Mouse (Mus musculus) limb, embryonic 11.5 days (tissue): Measurements from ENCODE around the gene Srgap1. TPM values are rescaled to one million over a fixed set of nuclear protein-coding genes. Genes with fewer than 3 reads are reported as not detected.
A peak's percentile ranks its signal among the peaks of the same experiment; 100 is the strongest.

Experiments
- ATAC-seq: fragments of 200-750 bp; cut with Nextera tagmentation; 2 replicates; pipeline ENCODE4 v1.8.0; 2017; ENCODE audit warnings: low read depth; ENCODE audit not compliant: insufficient number of reproducible peaks, low FRiP score, low TSS enrichment
- DNase-seq: peaks from one replicate; pipeline ENCODE4 v3.0.0-alpha.2; 2015; ENCODE audit warnings: low spot score
- H3K27ac ChIP-seq: fragments of 300-500 bp; sonication (generic); replicated peaks from 2 replicates; pipeline ENCODE4 v1.5.1; 2014; ENCODE audit warnings: low read depth, mild to moderate bottlenecking, low read length
- H3K27me3 ChIP-seq: fragments of 300-500 bp; sonication (generic); 2 replicates; pipeline ENCODE4 v1.6.1; 2014; ENCODE audit warnings: mild to moderate bottlenecking, low read length, mixed read lengths; ENCODE audit not compliant: control insufficient read depth, insufficient read depth
- H3K36me3 ChIP-seq: fragments of 300-500 bp; sonication (generic); 2 replicates; pipeline ENCODE4 v1.6.1; 2014; ENCODE audit warnings: mild to moderate bottlenecking, low read length, moderate library complexity, mixed read lengths; ENCODE audit not compliant: control insufficient read depth, insufficient read depth
- H3K4me1 ChIP-seq: fragments of 300-500 bp; sonication (generic); 2 replicates; pipeline ENCODE4 v1.6.1; 2014; ENCODE audit warnings: low read length, mixed read lengths; ENCODE audit not compliant: control insufficient read depth, insufficient read depth
- H3K4me2 ChIP-seq: fragments of 300-500 bp; sonication (generic); 2 replicates; pipeline ENCODE4 v1.6.1; 2014; ENCODE audit warnings: low read depth, mild to moderate bottlenecking, moderate library complexity; ENCODE audit not compliant: severe bottlenecking
- H3K4me3 ChIP-seq: fragments of 300-500 bp; sonication (generic); 2 replicates; pipeline ENCODE4 v1.5.1; 2014; ENCODE audit warnings: low read depth, low read length
- H3K9ac ChIP-seq: fragments of 300-500 bp; sonication (generic); 2 replicates; pipeline ENCODE4 v1.6.1; 2014; ENCODE audit warnings: mild to moderate bottlenecking, low read length
- H3K9me3 ChIP-seq: fragments of 300-500 bp; sonication (generic); 2 replicates; pipeline ENCODE4 v1.6.1; 2016; ENCODE audit warnings: low read length; ENCODE audit not compliant: control insufficient read depth
- WGBS: fragments of 180-500 bp; shearing (Covaris S2); extraction: QIAGEN DNeasy Blood & Tissue Kit; methylation state at CpG from one replicate; pipeline ENCODE4 v1.1.7; 2014; 5-methylcytosine and 5-hydroxymethylcytosine counted together
- polyA plus RNA-seq: library from polyadenylated mRNA; unstranded; fragments of >200 nt; fragmentation: Nextera tagmentation; extraction: Ambion mirVana; gene quantifications from 2 replicates; pipeline ENCODE4 v1.2.1, GENCODE M21; 2014

The Srgap1 gene
- polyA plus RNA-seq, 1 experiment from 2014 or later, result 6.1 TPM

DNA sequence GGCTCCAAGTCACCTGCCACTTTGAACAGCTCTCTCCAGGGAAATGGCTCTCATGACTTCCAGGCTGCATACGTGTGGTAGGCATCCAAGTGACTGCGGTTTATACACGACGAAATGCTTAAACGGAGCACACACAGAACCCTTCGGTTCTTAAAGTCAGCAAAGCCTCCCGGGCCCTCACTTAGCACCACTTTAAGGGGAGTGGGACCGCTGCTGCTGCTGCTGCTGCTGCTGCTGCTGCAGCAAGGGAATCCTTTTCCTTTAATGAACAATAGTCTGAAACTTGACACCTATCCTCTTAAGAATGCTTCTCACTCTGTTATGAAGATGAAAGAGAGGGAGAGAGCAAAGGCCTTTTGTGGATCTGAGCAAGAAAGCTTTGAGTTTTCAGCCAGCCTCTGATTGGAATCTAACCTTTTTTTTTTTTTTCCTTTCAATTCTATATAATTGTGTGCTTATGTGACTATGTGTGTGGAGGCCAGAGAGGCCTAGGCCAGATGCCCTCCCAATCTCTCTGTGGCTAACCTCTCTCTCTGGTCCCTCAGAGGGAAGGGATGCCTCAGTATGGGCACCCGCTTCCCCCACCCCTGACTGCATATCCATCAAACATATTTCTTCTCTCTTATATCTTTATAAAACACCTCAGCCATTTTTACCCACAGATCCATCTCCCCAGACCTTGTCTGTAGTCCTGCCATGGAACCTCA lies 161.4 kb downstream of the Srgap1 start:
- no peaks in the 10 kb centered on the region for H3K9me3 ChIP-seq
- DNase-seq, result no peak
- H3K4me2 ChIP-seq, result no peak overlapping the region
- no peak for ATAC-seq
- no peaks in the 10 kb centered on the region for H3K27me3 ChIP-seq
- H3K4me1 ChIP-seq, result peaks cover 20% of the 10 kb centered on the region
- no peak overlapping the region for H3K9ac ChIP-seq
- no peak overlapping the region for H3K27ac ChIP-seq
- H3K4me3 ChIP-seq, result no peak overlapping the region
- no peaks in the 10 kb centered on the region for H3K36me3 ChIP-seq
- 23% methylated on average over 9 of the region's 9 CpGs for WGBS

DNA sequence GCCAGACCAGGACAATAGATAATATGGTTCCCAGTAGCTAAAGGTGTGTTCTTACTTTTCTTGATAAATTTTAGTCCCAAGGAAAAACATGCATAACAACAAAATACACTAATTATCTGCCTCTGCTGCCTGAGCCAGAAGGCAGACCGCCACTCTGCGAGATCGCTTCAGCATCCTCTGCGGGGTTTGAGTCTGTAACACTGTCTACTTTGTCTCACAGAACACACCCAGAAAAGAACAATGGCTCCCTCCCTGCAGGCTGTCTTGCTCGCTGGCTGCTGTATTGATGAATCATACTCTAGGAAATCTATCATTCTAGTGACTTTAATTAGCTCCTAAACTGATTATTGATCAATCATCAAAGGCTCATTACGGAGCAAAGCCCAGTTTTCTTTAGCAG lies 164.7 kb downstream of the Srgap1 start:
- no peak for DNase-seq
- no peak overlapping the region for H3K27ac ChIP-seq
- no peak overlapping the region for H3K4me3 ChIP-seq
- H3K36me3 ChIP-seq, result no peaks in the 10 kb centered on the region
- H3K9me3 ChIP-seq, result no peaks in the 10 kb centered on the region
- H3K4me2 ChIP-seq, result no peak overlapping the region
- 61% methylated on average over 6 of the region's 6 CpGs for WGBS
- no peaks in the 10 kb centered on the region for H3K27me3 ChIP-seq
- H3K9ac ChIP-seq, result no peak overlapping the region
- H3K4me1 ChIP-seq, result peaks cover 30% of the 10 kb centered on the region
- no peak for ATAC-seq

- DNase-seq (no peak), ATAC-seq (no peak)
- Histone ChIP-seq H3K27ac (no peak overlapping the region), H3K36me3 (no peaks in the 10 kb centered on the region), H3K9me3 (no peaks in the 10 kb centered on the region), H3K9ac (no peak overlapping the region), H3K4me2 (no peak overlapping the region), H3K4me3 (no peak overlapping the region), H3K27me3 (no peaks in the 10 kb centered on the region), H3K4me1 (peaks cover 11% of the 10 kb centered on the region; the same call in 1 of the 2 replicates)
- 38% methylated on average over 7 of the region's 7 CpGs for whole genome bisulfite sequencing
These were observed 168.3 kb downstream of the Srgap1 start for GRCm38 (mm10) chr10:121878855-121879254.

GRCm38 (mm10) chr10:121877906-121878305 lies 169.2 kb downstream of the Srgap1 start:
- H3K9ac ChIP-seq, result no peak overlapping the region
- WGBS, result 53% methylated on average over 9 of the region's 9 CpGs
- DNase-seq (peak; percentile 36), ATAC-seq (peak; percentile 66; the same call in 1 of the 2 replicates)
- peak overlapping the region; percentile 39; the same call in 1 of the 2 replicates for H3K27ac ChIP-seq
- peaks cover 17% of the 10 kb centered on the region for H3K4me1 ChIP-seq
- no peaks in the 10 kb centered on the region for H3K27me3 ChIP-seq
- no peaks in the 10 kb centered on the region for H3K36me3 ChIP-seq
- no peaks in the 10 kb centered on the region for H3K9me3 ChIP-seq
- no peak overlapping the region for H3K4me3 ChIP-seq
- no peak overlapping the region for H3K4me2 ChIP-seq

DNA sequence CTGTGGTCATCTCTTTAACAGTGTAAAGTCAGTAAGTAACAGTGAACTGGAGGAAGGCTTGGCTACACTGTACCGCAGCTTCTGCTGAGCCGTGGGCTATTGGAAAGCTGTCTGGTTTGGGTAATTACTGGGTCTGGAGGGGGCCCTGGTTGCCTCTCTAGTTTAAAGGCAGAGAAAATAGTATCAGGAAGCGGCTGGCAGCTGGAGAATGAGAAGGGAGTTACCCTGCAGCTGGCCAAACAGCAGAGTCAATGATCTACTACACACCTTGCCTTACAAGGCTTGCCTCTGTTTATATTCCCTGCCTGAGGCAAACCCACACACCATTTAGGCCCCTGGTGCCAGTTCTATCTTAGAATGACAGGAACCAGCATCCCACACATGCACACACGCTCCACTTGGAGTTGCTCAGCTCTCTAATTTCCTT lies 174.0 kb downstream of the Srgap1 start:
- 20% methylated on average over 4 of the region's 4 CpGs for WGBS
- Histone ChIP-seq H3K4me3 (no peak overlapping the region), H3K9me3 (no peaks in the 10 kb centered on the region), H3K4me2 (no peak overlapping the region), H3K36me3 (peaks cover 2% of the 10 kb centered on the region; the same call in 1 of the 2 replicates), H3K27ac (peak overlapping the region; percentile 36), H3K27me3 (no peaks in the 10 kb centered on the region), H3K4me1 (peaks cover 16% of the 10 kb centered on the region), H3K9ac (no peak overlapping the region)
- peak; percentile 59 for DNase-seq
- ATAC-seq, result no peak

DNA sequence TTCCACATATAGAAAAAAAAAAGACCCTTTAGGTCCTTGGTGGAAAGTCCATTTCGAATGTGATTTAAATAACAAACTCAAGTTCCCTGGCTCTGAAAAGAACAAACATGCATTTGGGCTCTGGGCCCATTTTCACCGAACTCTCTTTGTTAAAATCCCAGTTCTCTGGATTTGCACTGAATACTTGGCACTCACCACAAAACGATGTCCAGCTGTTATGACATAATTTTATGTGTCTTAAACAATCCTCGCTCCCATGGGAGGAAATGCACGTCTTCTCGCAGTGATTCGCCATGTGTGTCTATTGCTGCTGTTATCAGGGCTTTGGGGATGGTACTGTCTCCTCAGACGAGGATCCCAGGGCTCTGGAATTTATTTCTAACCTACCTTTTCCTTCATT lies 177.2 kb downstream of the Srgap1 start:
- Histone ChIP-seq H3K9me3 (no peaks in the 10 kb centered on the region), H3K27me3 (no peaks in the 10 kb centered on the region), H3K27ac (no peak overlapping the region), H3K9ac (no peak overlapping the region), H3K4me3 (no peak overlapping the region), H3K4me1 (peaks cover 8% of the 10 kb centered on the region), H3K4me2 (no peak overlapping the region), H3K36me3 (peaks cover 2% of the 10 kb centered on the region; the same call in 1 of the 2 replicates)
- WGBS, result 83% methylated on average over 8 of the region's 8 CpGs
- no peak for DNase-seq
- no peak for ATAC-seq

- H3K9me3 ChIP-seq, result no peaks in the 10 kb centered on the region
- H3K4me2 ChIP-seq, result no peak overlapping the region
- DNase-seq (no peak), ATAC-seq (no peak)
- H3K4me1 ChIP-seq, result peaks cover 4% of the 10 kb centered on the region
- no peak overlapping the region for H3K4me3 ChIP-seq
- H3K36me3 ChIP-seq, result peaks cover 2% of the 10 kb centered on the region; the same call in 1 of the 2 replicates
- WGBS, result 96% methylated on average over 3 of the region's 3 CpGs
- H3K9ac ChIP-seq, result no peak overlapping the region
- H3K27ac ChIP-seq, result no peak overlapping the region
- no peaks in the 10 kb centered on the region for H3K27me3 ChIP-seq
These were observed 178.9 kb downstream of the Srgap1 start for GRCm38 (mm10) chr10:121868255-121868654.

DNA sequence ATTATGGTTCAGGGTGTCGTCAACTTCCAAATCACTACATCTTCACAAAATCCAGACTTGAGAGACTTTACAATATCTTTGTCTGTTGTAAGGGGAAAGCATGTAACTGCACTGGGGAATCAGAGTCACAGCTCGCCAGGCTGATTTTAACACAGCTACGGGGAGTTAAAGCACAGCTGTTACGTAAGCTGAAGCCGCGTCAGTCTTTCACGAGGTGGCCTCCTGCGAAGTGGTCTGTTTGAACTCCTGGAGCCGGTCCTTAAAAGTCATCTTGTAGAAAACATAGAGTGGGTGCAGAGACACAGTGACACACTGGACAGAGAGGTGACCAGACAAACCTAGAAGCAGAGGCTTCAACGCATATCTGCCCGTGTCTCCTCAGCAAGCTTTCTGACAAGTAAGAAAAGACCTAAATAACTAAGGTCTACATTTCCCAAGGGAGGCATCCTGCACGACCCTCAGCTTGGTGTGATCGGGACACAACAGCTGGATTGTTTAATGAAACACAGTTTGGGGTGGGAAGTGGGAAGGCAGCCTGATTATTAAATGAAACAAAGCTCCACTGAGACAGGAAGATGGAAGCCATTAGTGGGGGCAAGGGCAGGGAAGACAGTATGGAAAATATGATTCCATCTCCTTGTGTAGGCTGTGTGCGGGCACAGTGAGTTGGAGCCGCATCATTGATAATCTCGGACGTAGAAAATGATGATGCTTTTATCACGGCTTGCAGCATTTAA lies 181.4 kb downstream of the Srgap1 start:
- DNase-seq (peak; percentile 37), ATAC-seq (no peak; the same call in 1 of the 2 replicates)
- Histone ChIP-seq H3K4me2 (no peak overlapping the region), H3K4me1 (no peaks in the 10 kb centered on the region), H3K36me3 (peaks cover 2% of the 10 kb centered on the region; the same call in 1 of the 2 replicates), H3K9me3 (no peaks in the 10 kb centered on the region), H3K9ac (no peak overlapping the region), H3K4me3 (no peak overlapping the region), H3K27me3 (no peaks in the 10 kb centered on the region), H3K27ac (no peak overlapping the region)
- 52% methylated on average over 18 of the region's 18 CpGs for WGBS
